Mouse (Mus musculus): ENCODE data around the gene Tet3.
"Not testable (repeated sequence)": the region's sequence is repeated elsewhere in the genome, so short reads cannot be mapped to it uniquely, and the experiment has no call there.

The Tet3 gene

DNA sequence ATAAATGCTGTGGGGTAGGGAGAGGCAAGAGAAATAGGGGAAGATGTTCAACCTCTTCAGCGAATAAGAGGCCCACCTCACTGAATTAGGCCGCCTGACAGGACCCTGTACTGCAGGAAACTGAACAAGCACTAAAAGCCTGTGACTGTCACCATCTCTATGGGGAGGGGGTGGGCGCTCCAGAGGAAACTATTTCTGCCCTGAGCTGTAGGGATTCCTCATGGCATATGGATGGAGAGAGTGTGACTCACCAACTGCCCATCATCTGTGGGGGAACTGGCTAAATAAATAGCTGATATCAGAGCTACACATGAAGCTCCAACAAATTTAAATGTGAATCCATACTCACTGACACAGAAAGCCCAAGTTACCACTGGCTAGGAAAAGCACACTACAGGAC is 87.5 kb downstream of the Tet3 start:
- peak; percentile 82 for DNase-seq (ENCODE audit: low read depth, low spot score)

DNA sequence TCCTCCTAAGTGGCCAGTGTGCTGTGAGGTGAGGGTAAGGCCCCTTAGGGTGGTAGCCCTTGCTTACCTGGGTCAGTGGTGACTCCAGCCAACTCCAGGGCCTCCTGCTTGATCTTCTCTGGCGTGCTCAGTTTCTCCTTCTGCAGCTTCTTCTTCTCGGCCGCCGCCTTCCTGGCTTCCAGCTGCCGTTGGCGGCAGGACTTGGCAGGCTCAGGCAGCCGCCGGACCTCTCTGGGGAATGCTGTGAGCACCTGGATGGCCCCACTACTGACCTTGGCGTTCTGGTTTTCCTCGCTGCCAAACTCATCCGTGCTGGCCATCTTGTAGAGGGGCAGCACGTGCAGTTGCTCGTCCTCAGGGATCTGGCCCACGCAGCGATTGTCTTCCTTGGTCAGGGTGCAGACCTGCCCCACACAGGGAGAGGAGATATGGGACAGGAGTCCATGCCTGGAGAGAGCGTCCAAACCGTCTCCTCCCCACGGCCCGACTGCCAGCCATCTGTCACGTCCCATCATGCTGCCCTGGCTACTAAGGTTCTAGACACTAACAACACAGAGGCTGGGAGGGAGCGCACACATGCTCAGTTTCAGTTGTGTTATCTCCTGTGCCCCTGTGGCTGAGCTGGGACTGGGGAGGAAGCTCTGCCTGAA is 88.4 kb downstream of the Tet3 start:
- DNase-seq (ENCODE audit: low read depth, low spot score): peak; percentile 80

DNA sequence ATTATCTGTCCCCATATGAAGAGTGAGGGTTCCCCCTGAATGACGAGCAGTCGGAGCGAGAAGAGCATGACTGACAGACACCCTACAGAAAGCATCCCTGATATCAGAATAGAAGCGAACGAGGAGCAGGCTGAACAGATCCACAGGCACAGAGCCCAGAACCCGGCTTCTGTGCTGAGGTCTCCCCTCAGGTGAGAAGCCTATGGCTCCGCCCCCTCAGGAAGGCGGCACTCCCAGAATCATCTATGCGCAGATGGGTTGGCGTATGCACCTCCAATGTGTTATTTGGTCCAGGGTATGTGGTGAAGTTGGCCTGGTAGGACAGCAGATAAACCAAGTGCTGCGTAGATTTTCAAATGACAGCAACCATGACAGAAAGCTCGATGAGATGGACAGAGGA is 95.8 kb downstream of the Tet3 start:
- DNase-seq (ENCODE audit: low read depth, low spot score): peak; percentile 33

DNA sequence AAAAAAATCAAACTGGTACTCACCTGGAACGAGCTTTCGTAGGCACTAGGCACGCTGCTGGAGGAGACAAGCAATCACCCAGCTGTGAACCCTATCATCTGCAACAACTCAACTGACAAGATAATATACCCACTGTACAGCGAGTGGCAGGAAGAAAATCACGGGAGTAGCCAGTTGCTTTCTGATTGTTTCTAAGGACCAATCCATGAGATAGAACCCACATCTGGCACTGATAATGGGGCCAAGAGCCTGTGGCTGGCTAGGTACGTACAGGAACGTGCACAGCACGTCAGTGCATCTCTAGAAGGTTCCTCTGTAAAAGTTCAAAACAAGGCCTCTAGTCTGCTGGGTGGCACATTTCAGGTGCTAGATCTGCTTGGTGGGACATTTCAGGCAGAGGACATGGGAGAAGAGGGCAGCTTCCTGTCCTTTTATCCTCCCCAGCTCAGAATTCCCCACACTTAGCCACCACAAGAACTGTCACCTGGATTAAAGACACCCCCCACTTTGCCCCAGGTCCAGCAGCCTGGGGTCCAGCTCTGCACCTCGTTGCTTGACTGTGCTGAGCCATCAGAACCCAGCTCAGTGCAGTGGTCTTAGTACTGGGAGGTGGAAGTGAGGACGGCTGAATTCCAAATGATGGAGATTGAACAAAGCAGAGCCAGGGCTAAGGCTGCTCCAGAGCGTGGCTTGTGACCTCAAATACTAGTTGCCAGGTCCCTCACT is 97.2 kb downstream of the Tet3 start:
- no peak for DNase-seq (ENCODE audit: low read depth, low spot score)

DNA sequence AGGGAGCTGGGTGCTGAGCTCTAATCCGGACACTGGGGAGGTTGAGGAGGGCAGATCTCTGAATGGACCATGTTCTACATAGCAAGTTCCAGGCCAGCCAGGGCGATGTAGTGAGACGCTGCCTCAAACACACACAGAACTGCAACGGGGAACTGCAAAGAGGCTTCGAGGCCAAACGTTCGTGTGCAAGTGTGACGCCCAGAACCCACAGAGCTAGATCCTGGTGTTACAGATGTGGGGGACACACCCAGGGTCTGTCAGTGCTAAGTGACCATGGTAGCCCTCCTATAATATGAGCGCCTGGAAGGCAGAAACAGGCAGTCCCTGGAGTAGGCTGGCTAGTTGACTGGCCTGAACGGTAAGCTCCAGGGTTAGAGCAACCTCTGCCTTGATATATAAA is 101.4 kb downstream of the Tet3 start:
- DNase-seq (ENCODE audit: low read depth, low spot score): no peak

DNA sequence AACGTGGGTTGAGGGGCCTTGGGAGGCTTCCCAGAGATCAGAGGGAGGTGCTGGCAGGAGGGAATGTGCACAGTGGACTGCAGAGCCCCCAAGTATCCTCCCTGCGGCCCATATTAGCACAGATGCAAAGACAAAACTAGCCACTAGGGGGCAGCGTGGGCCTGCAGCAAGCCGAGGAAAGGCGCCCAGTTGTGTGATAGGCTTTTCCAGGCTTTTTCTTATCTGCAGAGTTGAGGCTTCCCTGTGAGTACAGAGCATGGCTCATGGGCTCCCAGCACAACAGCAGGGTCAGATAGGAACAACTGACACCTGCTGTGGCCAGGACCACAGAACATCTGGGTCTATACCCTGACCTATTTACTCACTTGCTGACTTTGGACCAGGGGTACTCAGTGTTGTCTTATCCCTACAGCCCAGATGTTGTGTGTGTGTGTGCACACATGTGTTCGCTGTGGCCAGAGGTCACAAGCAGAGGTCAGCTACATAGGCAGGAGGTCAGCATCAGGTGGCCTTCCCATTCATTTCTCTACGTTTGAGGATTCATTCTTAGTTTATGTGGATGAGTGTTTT is 102.2 kb downstream of the Tet3 start:
- DNase-seq (ENCODE audit: low read depth, low spot score): peak; percentile 90

DNA sequence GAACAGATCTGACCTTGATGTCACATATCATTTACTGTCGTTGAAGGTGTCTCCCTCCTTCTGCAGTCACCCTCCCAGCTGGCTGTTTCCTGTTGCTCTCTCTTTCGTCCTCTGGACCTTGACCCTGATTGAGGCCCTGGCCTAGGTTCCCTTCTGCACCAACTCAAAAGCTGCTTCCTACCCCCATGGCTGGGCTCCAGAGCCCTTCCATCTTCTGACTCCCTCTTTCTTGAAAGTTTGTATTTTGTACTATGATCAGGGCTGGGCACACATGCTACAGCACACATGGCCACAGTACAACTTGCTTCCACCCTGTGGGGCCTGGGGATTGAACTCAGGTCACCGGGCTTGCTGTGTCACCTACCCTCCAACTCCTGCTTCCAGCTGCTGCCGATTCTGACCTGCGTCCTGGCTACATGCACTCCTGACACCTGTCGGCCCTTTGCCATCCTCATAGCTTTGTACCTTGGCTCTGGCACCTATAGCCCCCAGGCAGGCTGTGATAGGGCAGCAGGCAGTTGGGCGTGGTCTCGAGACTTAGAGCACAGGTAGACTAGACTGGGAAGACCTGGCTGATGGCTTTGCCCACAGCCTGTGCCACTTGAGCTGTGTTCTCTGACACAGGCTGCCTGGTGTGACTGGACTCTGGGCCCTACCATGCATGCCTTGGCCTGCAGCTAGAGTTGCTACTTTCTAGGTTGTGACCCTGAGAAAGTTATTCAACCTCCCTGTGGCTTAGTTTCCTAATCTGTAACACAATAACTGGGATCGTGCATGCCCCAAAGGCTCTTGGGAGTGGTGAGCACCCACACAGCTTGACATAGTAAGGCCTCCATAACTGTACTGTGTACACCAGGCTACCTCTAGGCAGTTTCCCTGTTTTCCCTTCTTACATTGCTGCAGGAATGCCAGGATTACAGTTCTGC is 103.8 kb downstream of the Tet3 start:
- no peak for DNase-seq (ENCODE audit: low read depth, low spot score)

DNA sequence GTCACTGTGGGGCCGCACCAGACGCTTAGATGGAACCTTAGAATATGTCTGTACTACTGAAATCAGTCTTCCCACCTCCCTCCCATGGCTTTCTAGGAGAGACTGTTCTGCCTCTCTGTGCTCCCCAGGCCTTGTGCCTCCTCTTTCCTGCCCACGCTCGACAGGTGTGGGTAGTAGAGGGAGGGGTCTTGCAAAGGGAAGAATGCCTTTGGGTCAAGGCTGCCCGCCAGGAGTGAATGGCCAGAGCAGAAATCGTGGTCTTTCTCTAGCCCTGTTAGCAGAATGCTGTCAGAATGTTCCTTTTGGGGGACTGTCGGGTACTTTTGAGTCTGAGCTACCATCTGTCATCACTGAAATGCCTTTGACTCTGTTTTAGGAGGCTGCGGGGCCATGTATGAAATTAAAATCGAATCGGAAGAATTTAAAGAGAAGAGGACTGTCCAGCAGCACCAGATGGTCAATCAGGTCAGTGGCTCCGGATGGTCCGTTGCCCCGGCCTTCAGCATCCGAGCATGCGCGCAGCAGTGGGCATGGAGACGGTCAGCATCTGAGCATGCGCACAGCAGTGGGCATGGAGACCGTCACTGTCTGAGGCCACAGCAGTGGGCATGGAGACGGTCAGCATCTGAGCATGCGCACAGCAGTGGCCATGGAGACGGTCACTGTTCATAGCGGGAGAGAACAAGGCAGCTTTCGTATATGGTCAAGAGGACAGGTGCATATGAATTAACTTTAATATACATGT is 106.0 kb downstream of the Tet3 start:
- peak; percentile 95 for DNase-seq (ENCODE audit: low read depth, low spot score)

DNA sequence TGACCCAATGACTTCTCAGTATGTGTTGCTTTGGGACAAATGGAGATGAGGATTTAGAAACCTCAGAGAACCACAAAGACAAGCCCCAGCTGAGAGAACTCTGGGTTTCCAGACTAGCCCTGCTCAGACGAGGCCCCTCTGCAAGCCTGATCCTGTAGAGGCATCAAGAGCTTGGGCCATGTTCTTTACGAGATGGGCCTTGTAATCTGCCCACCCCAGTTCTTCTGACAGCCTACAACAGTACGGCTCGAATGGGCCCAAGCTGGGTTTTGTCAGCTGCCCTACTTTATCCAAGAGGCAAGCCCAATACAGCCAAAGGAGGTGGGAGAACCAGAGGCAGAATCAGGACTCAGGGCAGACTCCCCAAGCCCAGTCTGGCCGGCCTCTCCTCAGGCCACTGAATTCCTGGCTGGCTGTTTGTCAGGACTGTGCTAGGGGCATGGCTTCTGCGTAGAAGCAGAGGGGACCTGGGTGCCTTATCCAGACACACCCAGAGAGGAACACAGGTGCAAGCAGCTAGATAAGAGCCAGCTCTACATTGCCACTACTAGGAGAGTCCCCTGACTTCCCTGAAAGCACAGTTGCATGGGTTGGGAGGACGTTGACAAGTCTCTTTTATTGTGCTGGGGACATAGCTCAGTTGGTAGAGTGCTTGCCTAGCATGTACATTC is 107.3 kb downstream of the Tet3 start:
- DNase-seq (ENCODE audit: low read depth, low spot score): no peak

DNA sequence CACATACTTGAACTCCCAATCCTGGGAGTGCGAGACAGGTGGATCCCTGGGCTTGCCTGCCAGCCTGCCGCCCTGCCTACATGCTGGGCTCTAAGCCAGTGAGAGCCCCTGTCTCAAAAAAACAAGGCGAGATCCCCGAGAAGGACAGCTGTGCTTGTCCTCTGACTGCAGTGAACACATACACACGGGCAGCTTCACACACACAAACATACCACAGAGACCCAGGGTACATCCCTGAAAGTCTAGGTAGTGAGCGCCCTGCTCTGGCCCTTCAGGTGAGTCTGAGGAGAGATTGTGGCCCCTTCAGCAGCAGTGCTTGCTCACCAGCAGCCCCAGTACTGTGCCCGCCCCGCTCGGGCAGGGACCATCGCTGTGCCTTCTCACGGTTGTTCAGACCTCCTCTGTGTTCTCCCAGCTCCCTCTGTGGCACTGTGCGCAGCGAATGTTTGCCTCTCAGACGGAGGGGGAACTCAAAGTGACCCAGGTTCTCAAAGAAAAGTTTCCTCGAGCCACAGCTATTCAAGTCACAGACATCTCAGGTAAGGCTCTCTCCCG is 108.0 kb downstream of the Tet3 start:
- DNase-seq (ENCODE audit: low read depth, low spot score): no peak

DNA sequence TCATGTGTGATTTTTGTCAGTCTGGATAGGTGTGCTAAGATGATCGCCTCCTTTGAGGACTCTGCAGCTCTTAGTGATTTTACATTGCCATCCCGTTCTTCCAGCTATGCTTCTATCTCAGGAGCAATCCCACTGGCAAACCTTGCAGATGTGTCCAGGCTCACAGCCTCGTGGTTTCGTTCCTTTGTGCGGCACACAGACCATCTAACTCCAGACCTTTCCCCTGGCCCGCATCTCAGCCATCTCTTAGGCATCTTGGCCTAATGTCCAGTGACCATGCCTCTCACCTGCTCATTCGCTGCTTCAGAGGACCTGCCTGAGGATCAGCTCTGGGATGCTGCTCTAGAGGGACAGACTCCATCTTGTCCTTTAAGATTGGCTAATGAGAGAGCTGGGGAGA is 108.7 kb downstream of the Tet3 start:
- no peak for DNase-seq (ENCODE audit: low read depth, low spot score)

DNA sequence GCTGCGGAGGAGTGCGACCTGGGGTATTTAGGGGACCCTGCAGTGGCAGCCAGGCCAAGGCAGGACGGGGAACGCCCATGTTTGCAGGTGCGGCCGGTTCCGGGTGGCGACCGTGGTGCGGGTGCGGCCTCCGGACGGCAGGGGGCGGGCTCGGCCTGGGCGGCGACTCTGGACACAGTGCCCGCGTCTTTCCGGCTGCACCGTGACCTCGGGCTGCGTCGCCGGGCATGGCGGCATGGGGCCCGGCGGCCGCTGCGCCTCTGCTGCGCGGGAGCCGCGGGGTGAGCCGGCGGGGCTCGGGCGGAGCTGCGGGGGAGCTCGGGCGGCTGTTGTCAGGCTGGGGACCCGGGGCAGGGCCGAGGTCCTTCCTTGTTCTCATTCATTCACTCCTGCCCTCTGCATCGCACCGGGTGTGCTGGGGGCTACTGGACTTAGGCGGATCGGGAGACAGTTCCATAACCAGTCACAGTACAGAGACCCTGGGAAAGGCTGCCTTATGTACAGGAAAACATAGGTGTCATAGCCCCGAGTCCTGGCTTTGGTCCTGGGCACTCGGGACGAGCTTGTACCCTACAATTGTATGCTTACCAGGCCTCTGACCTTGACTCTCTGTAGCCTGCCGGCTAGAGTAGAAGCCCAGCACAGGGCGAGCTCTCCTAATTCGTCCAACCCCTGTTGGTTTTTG is 109.5 kb downstream of the Tet3 start:
- peak; percentile 89 for DNase-seq (ENCODE audit: low read depth, low spot score)

DNA sequence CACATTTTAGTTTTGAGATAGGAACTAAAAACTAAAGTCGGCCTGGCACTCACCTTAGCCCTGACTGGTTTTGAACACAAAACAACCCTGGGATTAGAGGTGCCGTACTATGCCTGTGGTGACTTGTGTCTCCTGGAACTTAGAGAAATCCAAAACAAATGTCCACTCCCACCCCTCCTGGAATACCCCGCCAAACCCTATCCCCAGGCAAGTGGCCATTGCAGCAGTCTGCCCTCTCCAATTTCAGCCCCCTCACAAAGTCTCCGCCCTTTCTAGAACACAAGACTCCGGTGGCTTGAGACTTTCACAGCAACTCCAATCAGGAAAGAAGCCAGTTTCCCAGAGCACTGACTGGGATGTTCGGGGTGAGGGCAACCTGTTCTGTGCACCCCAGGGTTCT is 110.0 kb downstream of the Tet3 start, which contains the start of gene Bola3:
Bola3 (plus strand) TSS at position 275 of the 400 bp plus-strand sequence.
- no peak for DNase-seq (ENCODE audit: low read depth, low spot score)

DNA sequence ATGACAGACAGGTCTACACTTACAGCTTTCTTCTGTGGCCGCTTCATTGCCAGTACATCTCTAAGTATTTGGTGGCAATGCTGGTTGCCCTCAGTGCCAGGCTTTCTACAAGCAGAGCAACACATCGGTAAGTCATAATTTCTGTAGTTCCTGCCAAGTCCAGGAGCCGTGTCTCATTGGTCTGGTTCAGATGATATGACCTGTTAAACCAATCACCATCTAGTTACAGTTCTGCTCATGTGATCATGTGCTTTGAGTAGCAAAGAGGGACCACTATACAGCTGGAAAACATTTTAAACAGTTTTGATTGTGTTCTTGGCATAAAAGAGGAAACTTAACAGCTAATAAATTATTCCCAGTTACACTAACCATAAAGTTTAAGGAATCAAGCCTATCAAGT is 111.0 kb downstream of the Tet3 start:
- no peak for DNase-seq (ENCODE audit: low read depth, low spot score)

DNA sequence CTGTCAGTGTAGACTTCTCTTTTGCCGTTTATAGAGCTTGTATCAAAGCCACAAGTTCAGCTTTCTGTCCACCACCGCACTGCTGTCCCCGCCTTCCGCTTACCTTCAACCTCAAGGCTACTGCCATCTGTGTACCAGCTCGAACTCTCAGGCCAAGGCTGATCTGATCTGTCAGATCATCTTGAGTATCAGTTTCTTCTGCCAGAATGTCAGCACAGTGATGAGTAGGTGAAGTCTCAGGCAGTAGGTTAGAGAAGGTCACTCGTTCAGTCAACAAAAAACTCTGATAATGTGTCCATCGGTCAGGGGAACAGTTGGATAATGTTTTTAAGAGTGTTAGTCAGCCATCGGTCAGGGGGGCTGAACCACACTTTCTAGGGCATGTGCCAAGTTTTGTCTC is 113.6 kb downstream of the Tet3 start:
- DNase-seq (ENCODE audit: low read depth, low spot score): not testable (repeated sequence)

DNA sequence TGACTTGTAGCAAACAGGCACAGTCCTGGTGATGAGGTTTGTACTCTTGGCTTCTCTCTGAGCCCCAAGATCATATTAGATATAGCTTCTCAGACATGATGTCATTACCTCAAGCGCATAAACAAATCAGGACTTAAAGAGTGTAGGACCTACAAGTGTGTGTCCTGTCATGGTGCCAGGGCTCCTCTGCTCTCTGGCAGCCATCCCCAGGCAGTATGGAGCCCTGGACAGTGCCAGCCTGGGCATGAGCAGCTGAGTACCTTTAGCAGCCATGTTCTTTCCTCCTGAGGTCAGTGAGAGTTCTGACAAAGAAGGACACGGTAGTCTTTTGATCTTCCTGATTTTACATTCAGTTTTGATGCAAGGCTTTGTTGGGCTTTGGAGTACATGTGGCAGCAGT is 115.9 kb downstream of the Tet3 start:
- peak; percentile 33 for DNase-seq (ENCODE audit: low read depth, low spot score)

DNA sequence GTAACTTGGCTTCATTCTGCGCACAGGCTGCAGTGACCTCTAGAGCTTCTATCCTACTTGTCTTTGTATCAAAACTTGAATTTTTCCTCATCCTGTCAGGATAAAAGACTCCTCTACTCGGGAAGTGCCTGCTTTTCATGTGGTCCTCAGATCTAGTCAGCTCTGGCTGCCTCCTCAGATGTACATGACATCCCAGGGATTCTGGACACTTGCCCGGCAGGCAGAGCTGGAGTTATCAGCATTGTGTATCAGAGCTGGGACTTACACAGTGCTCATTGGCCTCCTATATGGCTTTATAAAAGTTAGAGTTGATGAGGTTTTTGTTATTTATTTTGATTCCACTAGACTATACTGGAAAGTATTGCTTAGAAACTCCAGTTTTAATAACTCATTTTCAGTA is 117.5 kb downstream of the Tet3 start:
- DNase-seq (ENCODE audit: low read depth, low spot score): peak; percentile 66

DNA sequence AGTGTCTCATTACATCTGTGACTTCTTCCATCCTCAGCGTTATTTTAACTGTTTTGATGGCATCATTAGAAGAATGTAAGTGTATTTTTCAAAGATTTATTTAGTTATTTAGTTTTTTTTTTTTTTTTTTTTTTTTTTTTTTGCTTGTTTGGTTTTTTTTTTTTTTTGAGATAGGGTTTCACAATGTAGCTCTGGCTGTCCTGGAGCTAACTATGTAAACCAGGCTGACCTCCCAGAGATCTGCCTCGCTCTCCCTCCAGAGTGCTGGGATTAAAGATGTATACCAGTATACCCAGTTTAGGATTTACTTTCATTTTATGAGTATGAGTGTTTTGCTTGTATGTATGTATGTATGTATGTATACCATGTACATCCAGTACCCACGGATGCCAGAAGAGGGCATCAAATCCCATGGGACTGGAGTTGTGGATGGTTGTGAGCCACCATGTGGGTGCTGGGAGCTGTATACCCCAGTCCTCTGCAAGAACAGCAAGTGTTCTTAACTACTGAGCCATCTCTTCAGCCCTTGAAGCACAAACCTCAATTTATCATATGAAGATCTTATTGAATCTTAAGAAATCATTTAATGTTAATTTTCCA is 131.2 kb downstream of the Tet3 start:
- DNase-seq (ENCODE audit: low read depth, low spot score): no peak

DNA sequence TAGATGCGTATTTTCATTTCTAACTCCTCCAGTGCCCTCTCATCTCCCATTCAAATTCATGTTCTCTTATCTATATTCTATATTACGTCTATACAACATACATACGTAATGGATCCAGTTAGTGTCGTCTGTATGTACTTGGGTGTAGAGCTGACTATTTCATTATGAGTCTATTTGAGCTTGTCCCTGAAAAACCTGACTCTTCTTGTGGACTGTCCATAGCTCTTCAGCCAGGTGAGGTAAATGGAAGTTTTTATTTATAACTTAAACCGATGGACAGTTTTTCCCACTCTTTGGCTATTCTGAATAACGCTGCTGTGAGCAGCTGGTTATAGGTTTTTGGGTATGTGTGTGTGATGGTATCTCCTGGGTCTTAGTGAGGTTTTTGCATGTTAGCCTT is 132.1 kb downstream of the Tet3 start:
- no peak for DNase-seq (ENCODE audit: low read depth, low spot score)

DNA sequence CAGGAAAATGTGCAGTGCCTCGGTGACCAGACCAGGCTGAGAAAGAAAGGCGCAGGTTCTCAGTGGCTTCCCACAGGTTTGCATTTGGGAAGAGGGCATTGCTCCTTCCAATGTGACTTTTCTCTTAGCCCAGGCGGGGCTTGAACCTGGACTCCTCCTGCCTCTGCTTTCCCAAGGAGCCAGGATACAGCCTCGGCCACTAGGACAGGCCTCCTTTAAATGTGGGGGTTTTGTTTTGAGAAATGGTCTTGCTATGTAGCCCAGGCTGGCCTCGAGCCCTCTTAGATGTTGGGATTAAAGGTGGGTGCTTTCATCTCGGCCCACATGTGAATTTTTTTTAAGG is 132.5 kb downstream of the Tet3 start:
- no peak for DNase-seq (ENCODE audit: low read depth, low spot score)

Measured in brain, adult 2 months (tissue).